Mouse (Mus musculus): ENCODE data around the gene Cmklr1. TPM values are rescaled to one million over a fixed set of nuclear protein-coding genes. Genes with fewer than 3 reads are reported as not detected.

The Cmklr1 gene
- polyA plus RNA-seq, 1 experiment, result 32.6 TPM

GRCm38 (mm10) chr5:113644520-113644919 lies 5.7 kb downstream of the Cmklr1 start:
- peaks cover 8% of the 10 kb centered on the region for H3K4me1 ChIP-seq (replicated peaks; ENCODE audit: control insufficient read depth, insufficient read depth, low read length)
- 68% methylated on average over 4 of the region's 4 CpGs for WGBS

GRCm38 (mm10) chr5:113643107-113643848 lies 6.9 kb downstream of the Cmklr1 start:
- Histone ChIP-seq H3K4me3 (ENCODE audit: control insufficient read depth, insufficient read depth, low read length) (no peak overlapping the region), H3K4me1 (replicated peaks; ENCODE audit: control insufficient read depth, insufficient read depth, low read length) (peaks cover 8% of the 10 kb centered on the region), H3K27ac (ENCODE audit: control insufficient read depth, insufficient read depth, low read length) (no peak overlapping the region), H3K36me3 (ENCODE audit: control insufficient read depth, insufficient read depth, low read length) (no peaks in the 10 kb centered on the region), H3K27me3 (ENCODE audit: control insufficient read depth, insufficient read depth, low read length) (no peaks in the 10 kb centered on the region)
- WGBS, result 22% methylated on average over 18 of the region's 18 CpGs
- TF ChIP-seq CTCF (IDR thresholded peaks at IDR 0.05; ENCODE audit: borderline replicate concordance, control insufficient read depth, extremely low read depth, insufficient read depth, low read length, poor library complexity), result no peak
- no peak for TF ChIP-seq POLR2A (IDR thresholded peaks at IDR 0.05; ENCODE audit: control insufficient read depth, extremely low read depth, insufficient read depth, low read length, poor library complexity)
- DNase-seq, result peak; percentile 10

More at GRCm38 (mm10) chr5:113644520-113644919, 5.7 kb downstream of the Cmklr1 start:
- no peak overlapping the region for H3K27ac ChIP-seq (ENCODE audit: control insufficient read depth, insufficient read depth, low read length)
- no peaks in the 10 kb centered on the region for H3K36me3 ChIP-seq (ENCODE audit: control insufficient read depth, insufficient read depth, low read length)
- H3K27me3 ChIP-seq (ENCODE audit: control insufficient read depth, insufficient read depth, low read length), result no peaks in the 10 kb centered on the region
- TF ChIP-seq CTCF (IDR thresholded peaks at IDR 0.05; ENCODE audit: borderline replicate concordance, control insufficient read depth, extremely low read depth, insufficient read depth, low read length, poor library complexity) (no peak), POLR2A (IDR thresholded peaks at IDR 0.05; ENCODE audit: control insufficient read depth, extremely low read depth, insufficient read depth, low read length, poor library complexity) (no peak)
- DNase-seq, result no peak
- H3K4me3 ChIP-seq (ENCODE audit: control insufficient read depth, insufficient read depth, low read length), result no peak overlapping the region

GRCm38 (mm10) chr5:113641066-113641465 lies 9.2 kb downstream of the Cmklr1 start:
- 22% methylated on average over 6 of the region's 6 CpGs for WGBS
- no peak for TF ChIP-seq POLR2A (IDR thresholded peaks at IDR 0.05; ENCODE audit: control insufficient read depth, extremely low read depth, insufficient read depth, low read length, poor library complexity)
- no peak for TF ChIP-seq CTCF (IDR thresholded peaks at IDR 0.05; ENCODE audit: borderline replicate concordance, control insufficient read depth, extremely low read depth, insufficient read depth, low read length, poor library complexity)
- Histone ChIP-seq H3K27me3 (ENCODE audit: control insufficient read depth, insufficient read depth, low read length) (no peaks in the 10 kb centered on the region), H3K4me1 (replicated peaks; ENCODE audit: control insufficient read depth, insufficient read depth, low read length) (peaks cover 8% of the 10 kb centered on the region), H3K36me3 (ENCODE audit: control insufficient read depth, insufficient read depth, low read length) (no peaks in the 10 kb centered on the region), H3K27ac (ENCODE audit: control insufficient read depth, insufficient read depth, low read length) (no peak overlapping the region), H3K4me3 (ENCODE audit: control insufficient read depth, insufficient read depth, low read length) (no peak overlapping the region)
- no peak for DNase-seq

GRCm38 (mm10) chr5:113639126-113639525 lies 11.1 kb downstream of the Cmklr1 start:
- H3K27me3 ChIP-seq (ENCODE audit: control insufficient read depth, insufficient read depth, low read length), result no peaks in the 10 kb centered on the region
- DNase-seq, result no peak
- TF ChIP-seq CTCF (IDR thresholded peaks at IDR 0.05; ENCODE audit: borderline replicate concordance, control insufficient read depth, extremely low read depth, insufficient read depth, low read length, poor library complexity) (no peak), POLR2A (IDR thresholded peaks at IDR 0.05; ENCODE audit: control insufficient read depth, extremely low read depth, insufficient read depth, low read length, poor library complexity) (no peak)
- no peaks in the 10 kb centered on the region for H3K36me3 ChIP-seq (ENCODE audit: control insufficient read depth, insufficient read depth, low read length)
- WGBS, result 44% methylated on average over 5 of the region's 5 CpGs
- no peak overlapping the region for H3K27ac ChIP-seq (ENCODE audit: control insufficient read depth, insufficient read depth, low read length)
- H3K4me1 ChIP-seq (replicated peaks; ENCODE audit: control insufficient read depth, insufficient read depth, low read length), result peaks cover 8% of the 10 kb centered on the region
- H3K4me3 ChIP-seq (ENCODE audit: control insufficient read depth, insufficient read depth, low read length), result no peak overlapping the region

GRCm38 (mm10) chr5:113638055-113638454 lies 12.2 kb downstream of the Cmklr1 start:
- Histone ChIP-seq H3K4me3 (ENCODE audit: control insufficient read depth, insufficient read depth, low read length) (no peak overlapping the region), H3K4me1 (replicated peaks; ENCODE audit: control insufficient read depth, insufficient read depth, low read length) (peaks cover 4% of the 10 kb centered on the region), H3K27me3 (ENCODE audit: control insufficient read depth, insufficient read depth, low read length) (no peaks in the 10 kb centered on the region), H3K27ac (ENCODE audit: control insufficient read depth, insufficient read depth, low read length) (no peak overlapping the region), H3K36me3 (ENCODE audit: control insufficient read depth, insufficient read depth, low read length) (no peaks in the 10 kb centered on the region)
- no peak for TF ChIP-seq POLR2A (IDR thresholded peaks at IDR 0.05; ENCODE audit: control insufficient read depth, extremely low read depth, insufficient read depth, low read length, poor library complexity)
- no peak for TF ChIP-seq CTCF (IDR thresholded peaks at IDR 0.05; ENCODE audit: borderline replicate concordance, control insufficient read depth, extremely low read depth, insufficient read depth, low read length, poor library complexity)
- no peak for DNase-seq
- 95% methylated on average over 12 of the region's 12 CpGs for WGBS

GRCm38 (mm10) chr5:113637631-113638030 lies 12.6 kb downstream of the Cmklr1 start:
- no peaks in the 10 kb centered on the region for H3K36me3 ChIP-seq (ENCODE audit: control insufficient read depth, insufficient read depth, low read length)
- H3K27ac ChIP-seq (ENCODE audit: control insufficient read depth, insufficient read depth, low read length), result no peak overlapping the region
- no peak for TF ChIP-seq POLR2A (IDR thresholded peaks at IDR 0.05; ENCODE audit: control insufficient read depth, extremely low read depth, insufficient read depth, low read length, poor library complexity)
- TF ChIP-seq CTCF (IDR thresholded peaks at IDR 0.05; ENCODE audit: borderline replicate concordance, control insufficient read depth, extremely low read depth, insufficient read depth, low read length, poor library complexity), result no peak
- H3K4me3 ChIP-seq (ENCODE audit: control insufficient read depth, insufficient read depth, low read length), result no peak overlapping the region
- H3K4me1 ChIP-seq (replicated peaks; ENCODE audit: control insufficient read depth, insufficient read depth, low read length), result peaks cover 2% of the 10 kb centered on the region; the same call in 1 of the 2 replicates
- H3K27me3 ChIP-seq (ENCODE audit: control insufficient read depth, insufficient read depth, low read length), result no peaks in the 10 kb centered on the region
- 92% methylated on average over 4 of the region's 4 CpGs for WGBS
- DNase-seq, result no peak
